Mouse (Mus musculus) heart, adult 2 months (tissue): ENCODE results near the gene Brf1.

Source experiments
- CTCF ChIP-seq: fragments of 200-600 bp; IDR thresholded peaks from 2 replicates; pipeline ENCODE4 v1.8.1; 2022; ENCODE audit warnings: antibody characterized with exemption, mild to moderate bottlenecking, moderate library complexity
- POLR2A ChIP-seq: fragments of 200-500 bp; IDR thresholded peaks from 2 replicates; pipeline ENCODE4 v1.6.1; 2011; ENCODE audit warnings: mild to moderate bottlenecking, low read depth, low read length, control low read depth; ENCODE audit not compliant: insufficient read depth

GRCm38 (mm10) chr12:112958303-112958702, 42.2 kb downstream of the Brf1 start:
- TF ChIP-seq POLR2A (no peak), CTCF (peak; percentile 64)
